Mouse (Mus musculus) left cerebral cortex, postnatal 25 days (tissue): ENCODE data around the gene Nfib. TPM values are rescaled to one million over a fixed set of nuclear protein-coding genes. Genes with fewer than 3 reads are reported as not detected.
A peak's percentile ranks its signal among the peaks of the same experiment; 100 is the strongest.

Source experiments
- DNase-seq, 2 experiments: peaks; one replicate each; pipeline ENCODE4 v3.0.0; 2022; ENCODE audit warnings: low spot score in 2 of 2, mixed read lengths in 1 of 2
- intact Hi-C: fragments of 180-260 bp; cut with DNase I; formaldehyde crosslinking; loops from one replicate; pipeline ENCODE4 v1.15.1; 2025
- total RNA-seq, 2 experiments: library from RNA; stranded (reverse); gene quantifications; 2 replicates each; pipeline ENCODE4 v1.2.3; 2021

The Nfib gene
- total RNA-seq, 2 experiments from 2014 or later = 83.6 to 91.1 TPM

DNA sequence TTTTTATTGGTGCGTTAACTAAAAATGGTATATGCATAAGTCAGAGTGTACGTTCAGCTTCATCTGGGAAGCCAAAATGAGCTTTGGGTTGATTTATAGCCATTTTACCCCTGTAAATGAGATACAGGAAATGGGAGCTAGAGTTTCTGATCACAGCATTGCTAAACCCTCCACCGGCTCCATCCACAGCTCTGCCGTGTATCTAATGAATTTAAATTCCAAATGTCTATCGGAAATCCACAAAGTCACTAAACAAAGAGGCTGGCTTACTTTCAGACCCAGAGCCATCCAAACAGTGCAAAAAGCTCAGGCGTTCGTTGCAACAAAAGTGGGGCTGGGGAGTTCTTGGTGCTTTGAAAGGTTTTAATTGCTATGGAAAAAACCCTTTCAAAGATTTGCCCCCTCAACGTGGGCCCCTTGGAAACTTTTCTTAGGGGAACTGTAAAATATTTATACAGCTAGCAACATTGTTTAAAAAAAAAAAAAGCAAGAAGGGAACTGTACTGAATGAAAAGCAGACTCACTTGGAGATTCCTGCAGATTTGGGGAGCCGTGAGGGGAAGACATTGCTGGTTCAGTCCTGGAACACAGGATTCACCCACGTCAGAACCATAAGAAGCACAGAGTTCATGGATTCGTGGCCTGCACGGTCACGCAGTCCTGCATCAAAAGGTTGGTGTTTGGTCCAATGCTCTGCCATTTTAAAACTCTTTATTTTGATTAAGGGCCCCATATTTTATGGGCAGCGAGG is 100.3 kb downstream of the Nfib start:
- intact Hi-C loops = no loop called here
- no peak for DNase-seq

DNA sequence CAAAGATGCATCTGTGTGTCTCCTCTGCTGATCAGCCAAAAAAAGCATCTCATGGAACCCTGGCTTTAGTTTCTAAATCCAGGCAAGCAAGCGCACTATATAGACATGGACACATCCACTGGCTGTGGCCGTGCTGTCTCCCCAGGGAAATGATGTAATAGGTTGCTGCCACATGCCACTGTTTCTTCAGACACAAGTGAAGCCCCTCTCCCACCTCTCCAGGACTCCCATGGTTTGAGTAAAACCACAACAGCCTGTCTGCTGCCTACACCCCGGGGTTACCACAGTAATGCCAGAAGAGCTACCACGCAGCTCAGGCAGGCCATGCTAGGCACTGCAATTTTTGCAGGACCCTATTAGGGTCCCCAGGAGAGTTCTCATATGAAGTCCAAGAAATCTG is 101.0 kb downstream of the Nfib start:
- intact Hi-C loops = no loop called here
- no peak for DNase-seq

DNA sequence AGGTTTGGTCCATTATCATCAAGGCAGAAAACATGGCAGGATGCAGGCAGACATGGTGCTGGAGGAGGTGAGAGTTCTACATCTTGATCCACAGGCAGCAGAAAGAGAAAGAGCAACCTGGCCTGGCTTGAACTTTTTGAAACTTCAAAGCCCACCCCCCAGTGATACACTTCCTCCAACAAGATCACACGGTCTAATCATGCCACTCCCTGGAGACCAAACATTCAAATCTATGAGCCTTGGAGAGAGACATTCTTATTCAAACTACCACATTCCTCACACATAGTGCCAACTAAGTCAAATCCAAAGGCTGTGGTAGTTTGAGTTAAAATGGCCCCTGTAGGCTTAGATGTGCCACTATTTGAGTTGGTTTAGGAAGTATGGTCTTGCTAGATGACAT is 104.9 kb downstream of the Nfib start:
- DNase-seq = no peak
- intact Hi-C loops = no loop called here

DNA sequence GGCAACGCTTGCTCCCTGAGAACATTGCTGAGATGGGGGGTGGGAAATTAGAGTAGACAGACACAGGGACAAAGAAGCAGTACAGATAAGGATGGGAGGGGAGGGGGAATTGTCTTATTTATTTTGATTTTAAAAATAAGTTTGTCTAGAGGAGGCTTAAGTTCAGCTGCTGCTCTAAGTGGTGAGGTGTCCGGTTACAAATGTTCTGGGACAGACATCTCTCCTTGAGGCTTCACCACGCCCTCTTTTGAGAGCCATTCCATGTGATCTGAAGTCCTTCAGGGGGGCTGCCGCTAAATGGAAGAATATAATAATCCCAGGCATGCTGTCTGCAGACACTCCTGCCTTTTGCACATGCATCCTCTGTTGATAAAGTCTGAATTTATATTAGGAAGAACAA is 107.1 kb downstream of the Nfib start:
- DNase-seq = no peak
- intact Hi-C loops = no loop called here

DNA sequence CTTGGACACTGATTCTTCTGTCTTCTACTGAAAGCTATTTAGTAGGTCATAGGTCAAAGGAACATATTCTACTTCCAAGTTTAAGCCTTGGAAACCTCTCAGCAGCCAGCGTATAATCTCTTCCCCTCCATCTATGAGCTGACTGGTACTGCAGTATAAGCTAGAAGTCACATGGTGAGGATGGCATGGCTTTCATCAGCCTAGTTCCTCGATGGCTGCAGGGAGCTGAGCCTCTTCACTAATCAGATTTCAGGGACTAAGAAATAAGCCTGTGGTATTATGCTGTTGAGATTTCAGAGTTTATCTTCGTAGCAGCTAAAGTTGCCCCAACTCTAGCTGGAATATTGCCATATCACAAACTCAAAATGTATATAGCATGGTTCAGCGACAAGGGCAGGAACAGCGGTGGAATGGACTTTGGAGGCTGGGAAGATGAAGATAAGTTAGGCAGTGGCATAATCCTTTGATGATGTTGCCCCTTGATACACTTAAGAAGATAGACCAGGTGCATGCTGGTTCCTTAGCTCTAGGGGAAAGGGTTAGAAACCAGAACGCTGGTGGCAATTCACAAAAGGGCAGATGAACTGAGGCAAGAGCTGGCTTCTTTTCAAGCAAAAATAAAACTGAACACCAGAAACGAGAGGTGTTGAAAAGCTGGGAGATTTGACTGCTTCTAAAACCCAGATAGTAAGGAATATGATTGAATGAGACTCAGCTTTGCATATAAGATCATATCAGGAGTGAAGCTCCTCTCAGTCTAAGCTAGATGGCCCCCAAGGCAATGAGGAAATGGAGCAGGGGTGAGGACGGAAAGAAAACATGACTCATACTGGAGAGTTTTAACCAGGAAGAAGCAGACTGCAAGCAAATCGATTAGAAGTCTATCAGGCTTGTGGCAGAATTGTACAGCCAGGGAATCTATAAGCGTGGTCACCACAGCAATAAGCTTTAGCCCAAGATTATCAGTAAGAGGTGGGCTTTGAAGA is 111.6 kb downstream of the Nfib start:
- no peak for DNase-seq
- intact Hi-C loops = no loop called here

DNA sequence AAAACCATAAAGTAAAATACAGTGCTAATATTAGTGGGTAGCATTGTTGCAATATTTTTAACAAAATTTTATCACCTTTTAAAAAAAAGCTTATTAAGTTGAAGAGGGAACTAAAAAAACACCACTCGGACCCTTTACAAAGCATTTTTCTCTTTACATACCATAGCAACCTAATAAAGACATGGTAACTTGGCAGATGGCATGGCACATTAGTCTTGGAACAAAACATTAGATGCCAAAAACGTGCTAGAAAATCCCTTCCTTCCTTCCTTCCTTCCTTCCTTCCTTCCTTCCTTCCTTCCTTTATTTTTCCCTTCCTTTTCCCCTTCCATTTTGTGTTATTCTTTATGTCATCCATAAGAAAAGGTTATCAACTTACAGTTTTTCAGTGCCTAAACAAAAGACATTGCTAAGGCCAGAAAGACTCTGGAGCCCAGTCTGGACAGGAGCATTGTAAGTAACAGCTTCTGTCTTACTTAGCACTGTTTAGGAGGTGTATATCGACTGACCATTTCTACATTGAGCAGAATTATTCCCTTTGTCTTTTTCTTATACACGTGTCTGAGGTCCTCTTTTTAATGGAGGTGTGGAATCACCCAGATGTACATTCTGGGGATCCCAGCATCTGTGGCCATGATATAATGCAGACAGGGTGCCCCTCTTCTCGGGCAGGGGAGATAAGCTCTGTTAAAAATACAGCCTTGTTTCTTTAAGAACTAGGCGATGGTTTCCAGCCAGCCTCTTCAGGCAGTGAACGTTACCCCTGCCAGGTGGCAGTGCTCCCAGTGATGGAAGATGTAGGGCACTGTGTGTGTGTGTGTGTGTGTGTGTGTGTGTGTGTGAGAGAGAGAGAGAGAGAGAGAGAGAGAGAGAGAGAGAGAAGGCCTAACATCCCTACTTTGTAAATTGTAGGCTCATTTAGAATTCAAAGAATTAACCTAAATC is 113.2 kb downstream of the Nfib start:
- DNase-seq = peak; percentile 38 to 71
- intact Hi-C loops = no loop called here

DNA sequence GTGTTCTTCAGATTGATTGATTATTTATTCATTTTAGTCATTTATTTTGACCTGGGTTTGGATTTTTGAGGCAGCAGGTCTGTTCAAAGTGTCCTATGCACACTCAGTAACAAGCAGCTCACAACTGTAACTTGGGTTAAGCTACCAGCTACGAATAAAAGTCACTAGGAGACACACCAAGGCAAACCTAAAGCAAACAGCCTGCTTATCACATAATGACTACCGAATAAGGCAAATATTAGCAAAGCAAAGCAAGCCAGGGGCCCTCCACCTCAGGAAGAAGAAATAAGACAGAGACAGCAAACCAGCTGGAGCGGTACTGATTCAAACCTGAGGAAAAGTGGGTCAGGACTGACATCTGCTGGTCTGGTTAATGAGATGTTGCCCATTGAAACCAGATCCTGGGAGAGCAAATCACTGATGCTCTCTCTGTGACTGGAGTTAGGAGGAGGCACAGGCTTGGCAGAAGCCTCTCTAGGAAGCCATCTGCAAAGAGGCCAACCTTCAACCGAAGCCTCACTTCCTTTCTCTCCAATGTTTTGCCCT is 116.1 kb downstream of the Nfib start:
- DNase-seq = peak; percentile 54 to 70
- intact Hi-C loops = no loop called here

DNA sequence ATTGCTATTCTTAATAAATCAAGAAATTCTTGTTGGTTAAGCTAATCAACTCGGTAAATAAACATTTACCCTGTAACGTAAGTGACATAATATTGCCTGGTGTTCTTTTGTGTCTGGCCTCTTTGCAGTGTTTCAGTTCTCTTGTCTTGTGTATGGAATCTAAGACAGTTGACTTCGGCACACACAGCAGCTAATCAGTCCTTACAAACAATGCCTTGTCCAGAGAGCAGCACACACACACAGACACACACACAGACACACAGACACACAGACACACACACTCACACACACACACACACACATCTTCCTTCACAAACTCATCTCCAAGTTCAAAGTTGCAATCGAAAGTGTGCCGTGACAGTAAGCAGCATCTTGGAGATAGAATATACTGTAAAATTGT is 116.8 kb downstream of the Nfib start:
- intact Hi-C loops = no loop called here
- no peak for DNase-seq

DNA sequence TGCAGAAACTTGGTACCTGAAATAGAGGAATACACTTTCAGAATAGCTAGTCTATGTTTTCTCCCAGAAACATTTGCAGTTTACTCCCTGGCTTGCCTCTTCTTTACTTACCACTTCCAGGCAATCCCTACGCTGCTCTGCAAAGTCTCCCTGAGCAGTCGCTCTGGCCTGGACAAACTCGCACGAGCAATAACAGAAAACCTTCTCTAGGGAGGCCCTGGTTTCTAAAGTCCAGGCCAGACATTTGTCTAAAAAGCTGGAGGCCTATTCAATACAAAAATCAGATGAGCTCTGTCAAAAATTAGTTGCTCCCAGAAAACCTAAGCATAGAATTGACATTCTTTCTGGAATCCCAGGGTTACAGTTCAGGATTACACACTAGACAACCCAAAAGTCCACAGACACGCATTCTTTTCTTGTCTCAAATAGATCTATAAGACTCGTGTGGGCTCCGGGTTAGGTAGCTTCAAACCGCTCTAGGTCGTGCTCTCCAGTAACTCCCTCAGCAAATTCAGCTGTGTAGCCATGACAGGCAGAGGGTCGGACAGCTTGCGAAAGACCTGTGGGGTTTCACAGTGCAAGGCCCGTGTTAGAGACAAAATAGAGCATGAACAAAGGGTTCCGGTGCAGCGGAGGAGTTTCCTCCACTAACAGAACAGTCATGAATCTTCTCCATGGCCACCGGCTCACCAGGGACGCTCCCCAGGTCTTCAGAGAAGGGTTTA is 118.2 kb downstream of the Nfib start:
- intact Hi-C loops = no loop called here

DNA sequence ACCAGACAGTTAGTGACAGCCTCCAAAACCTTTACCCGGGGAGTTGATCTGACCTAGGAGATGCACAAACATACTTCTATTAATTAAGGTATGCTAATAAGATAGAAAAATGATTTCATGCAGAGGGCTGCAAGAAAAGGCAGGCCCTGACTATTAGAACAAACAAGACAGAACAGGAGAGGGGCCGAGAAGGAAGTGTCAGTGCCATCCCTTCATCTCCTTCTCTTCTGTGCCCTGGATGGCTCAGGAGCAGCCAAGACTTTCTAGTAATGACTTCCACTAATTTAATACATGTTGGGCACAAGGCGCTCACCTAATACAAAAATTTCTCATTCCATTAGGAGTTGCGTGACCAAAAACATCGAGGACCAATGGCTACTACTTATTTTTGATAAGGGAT is 118.9 kb downstream of the Nfib start:
- DNase-seq = no peak
- intact Hi-C loops = no loop called here

More for the DNA sequence above, 118.2 kb downstream of the Nfib start:
- no peak for DNase-seq

DNA sequence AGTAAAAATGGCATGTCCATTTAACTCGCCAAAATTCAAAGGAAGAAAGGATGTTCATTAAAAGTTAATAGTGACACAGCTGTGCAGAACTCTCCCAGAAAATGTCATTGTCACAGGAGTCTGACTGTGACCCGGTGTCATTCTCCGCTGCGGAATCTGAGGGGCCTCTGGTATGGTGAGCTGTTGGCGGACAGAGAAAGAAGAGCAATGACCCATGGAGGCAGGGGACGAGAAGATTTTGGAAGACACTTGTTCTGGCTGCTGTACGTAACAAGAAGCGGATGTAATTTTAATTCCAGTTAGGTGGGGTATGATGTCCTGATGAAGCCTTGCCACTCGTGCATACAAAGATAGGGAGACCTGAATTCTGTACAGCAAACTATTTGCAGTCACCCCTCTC is 120.0 kb downstream of the Nfib start:
- no peak for DNase-seq
- intact Hi-C loops = no loop called here

DNA sequence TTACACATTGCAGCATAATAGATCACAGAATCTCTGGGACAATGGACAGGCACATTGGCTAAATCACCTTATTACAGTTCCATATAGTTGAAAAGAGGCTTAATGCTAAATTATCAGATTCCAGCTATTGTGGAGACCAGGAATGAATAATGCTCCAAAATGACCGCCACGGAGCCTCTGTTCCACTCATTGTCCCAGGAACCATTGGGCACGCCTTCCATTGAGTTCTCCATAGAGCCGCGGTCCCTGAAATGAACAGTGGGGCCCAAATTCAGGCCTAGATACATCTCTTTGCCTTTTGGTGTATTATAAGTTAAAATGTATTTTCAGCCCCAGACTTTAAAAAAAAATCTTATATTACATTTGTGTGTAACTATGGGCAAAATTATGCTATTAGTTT is 120.5 kb downstream of the Nfib start:
- intact Hi-C loops = no loop called here
- no peak for DNase-seq

DNA sequence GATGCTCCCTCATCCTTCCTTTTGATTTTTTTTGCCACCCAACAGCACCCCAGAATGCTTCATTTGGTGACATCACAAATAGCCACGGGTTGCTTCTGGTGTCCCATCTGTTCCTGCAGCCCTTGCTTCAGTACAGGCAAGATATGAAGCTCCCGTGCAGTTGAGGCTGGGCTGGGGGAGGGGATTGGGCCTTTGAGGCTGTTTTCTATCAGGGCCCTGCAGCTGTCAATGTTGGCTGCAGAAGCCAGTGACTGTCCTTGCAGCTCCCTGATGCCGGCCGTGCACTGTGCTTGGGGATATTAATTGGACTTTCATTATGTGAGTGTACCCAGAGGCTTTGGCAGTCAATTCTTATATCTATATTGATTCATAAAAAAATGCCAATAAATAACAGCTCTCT is 121.0 kb downstream of the Nfib start:
- intact Hi-C loops = no loop called here
- no peak for DNase-seq

DNA sequence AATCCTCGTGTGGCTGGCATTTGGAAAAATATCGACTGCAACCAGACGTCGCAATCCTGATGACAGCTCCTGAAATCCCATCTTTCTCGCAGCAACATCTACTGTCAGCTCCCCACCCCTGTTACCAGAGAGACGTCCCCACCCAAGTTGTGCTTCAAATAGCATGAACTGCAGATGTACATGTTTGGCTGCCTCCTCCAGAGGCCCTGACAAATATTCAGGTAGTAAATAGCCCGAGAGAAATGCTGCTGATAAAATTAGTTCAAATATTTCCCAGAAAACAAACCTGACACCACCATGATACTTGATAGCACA is 132.3 kb downstream of the Nfib start:
- intact Hi-C loops = no loop called here
- DNase-seq = no peak

DNA sequence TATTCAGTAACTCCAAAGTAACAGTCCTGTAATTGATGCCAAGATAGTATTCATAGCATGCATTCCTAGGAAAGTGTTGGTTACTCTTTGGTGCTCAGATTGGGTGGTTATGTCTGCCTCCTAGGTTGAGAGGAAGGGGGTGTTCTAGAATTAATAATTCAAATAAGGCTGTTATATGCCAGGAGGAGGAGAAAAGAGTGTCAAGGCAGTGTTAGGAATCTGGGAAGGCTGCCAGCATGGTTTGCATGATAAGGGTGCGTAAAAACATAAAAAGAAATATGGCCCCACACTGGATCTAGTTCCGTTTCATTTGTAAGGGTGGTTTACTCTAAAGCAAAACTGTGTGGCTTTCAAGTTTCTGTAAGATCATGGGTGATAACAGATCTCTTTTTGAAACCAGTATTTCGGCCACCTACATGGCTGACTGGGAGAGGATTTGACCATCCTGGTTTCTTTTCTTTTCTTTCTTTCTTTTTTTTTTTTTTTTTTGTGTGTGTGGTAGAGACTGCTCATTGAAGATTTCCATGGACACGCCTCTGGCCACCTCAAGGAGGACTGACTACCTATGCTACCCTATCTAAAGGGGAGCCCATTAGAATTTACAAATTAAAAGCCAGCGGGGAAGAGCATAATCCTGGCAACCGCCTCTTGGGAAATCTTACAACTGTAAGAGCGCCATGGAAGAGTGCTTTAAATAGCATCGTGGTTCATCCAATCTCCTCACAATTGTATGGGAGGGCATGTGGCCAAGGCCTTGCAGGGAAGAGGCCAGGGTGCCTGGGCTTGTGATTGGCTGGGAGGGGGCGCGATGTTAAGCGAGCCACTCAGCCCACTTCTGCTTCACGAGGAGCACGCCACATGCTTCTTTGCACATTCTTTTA is 132.9 kb downstream of the Nfib start:
- intact Hi-C loops = no loop called here
- DNase-seq = no peak

DNA sequence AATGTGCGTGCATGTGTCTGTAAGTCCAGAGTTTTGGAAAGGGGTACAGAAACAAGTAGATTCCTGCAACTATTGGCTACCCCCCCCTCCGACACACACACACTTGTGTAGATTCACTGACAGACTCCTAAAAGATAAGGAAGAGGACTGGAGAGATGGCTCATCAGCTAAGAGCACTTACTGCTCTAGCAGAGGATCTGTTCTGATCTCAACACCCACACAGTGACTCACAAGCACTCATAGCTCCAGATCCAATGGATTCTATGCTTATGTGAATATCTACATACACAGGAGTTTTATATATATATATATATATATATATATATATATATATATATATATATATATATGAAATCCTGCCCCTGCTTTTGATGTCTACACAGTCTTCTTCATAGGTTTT is 146.7 kb downstream of the Nfib start:
- intact Hi-C loops = no loop called here

DNA sequence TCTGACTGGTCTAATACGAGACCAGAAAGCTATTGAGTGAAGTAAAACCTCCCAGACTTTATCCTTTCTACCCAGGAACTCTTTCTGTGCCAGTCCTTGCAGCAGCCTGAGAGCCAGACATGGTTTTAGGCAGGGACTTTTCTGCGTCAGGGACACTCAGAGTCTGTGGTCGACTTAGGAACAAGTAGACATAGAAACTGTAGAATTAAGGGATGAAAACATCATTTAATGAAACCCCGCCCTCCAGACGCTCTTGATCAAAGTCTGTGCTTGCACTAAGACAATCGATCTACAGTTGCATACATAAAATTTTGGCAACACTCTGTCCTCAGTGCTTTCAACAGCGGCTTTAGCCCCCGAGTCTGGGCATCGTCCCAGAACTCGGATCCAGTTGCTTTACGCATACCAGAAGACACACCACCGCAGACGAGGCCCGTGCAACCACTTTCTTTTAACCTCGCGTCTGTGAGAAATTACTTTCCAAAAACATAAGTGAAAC is 149.8 kb downstream of the Nfib start:
- DNase-seq = peak in 1 of 2 experiments; percentile 50
- intact Hi-C loops = no loop called here

More for the DNA sequence above, 146.7 kb downstream of the Nfib start:
- peak in 1 of 2 experiments; percentile 40 for DNase-seq

DNA sequence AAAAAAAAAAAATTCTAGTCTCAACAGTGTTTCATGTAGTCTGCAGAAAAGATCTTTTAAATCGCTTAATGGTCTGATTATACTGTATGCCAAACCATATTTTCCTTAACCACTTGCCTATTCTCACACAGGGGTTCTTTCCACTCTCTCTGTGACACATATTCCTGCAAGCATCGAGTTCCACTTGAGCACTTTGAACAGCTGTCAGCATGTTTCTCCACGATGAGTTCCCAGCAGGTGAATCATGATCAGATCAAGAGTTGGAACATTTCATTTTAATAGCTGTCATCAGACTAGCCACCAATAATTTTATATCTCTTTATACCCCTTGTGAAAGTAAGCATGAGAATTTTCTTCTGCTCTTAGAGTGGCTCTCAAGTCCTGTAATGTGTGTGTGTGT is 151.9 kb downstream of the Nfib start:
- no peak for DNase-seq
- intact Hi-C loops = loop anchor here (5.0 kb wide), 1 partner anchor 59 kb away; no protein-coding TSS in a partner anchor
